Mouse (Mus musculus): ENCODE measurements around the gene Fbln7.

GRCm38 (mm10) chr2:128818956-128819643 is 43.7 kb upstream of the Fbln7 start:
- TF ChIP-seq POLR2A (IDR thresholded peaks at IDR 0.05; ENCODE audit: extremely low read depth, insufficient read depth, low read length) (no peak), CTCF (IDR thresholded peaks at IDR 0.05; ENCODE audit: extremely low read depth, insufficient read depth, low read length) (no peak)
